Mouse (Mus musculus) cerebellum, adult 2 months (tissue): ENCODE results near the gene Lyrm7.

Experiments
- CTCF ChIP-seq: fragments of 200-500 bp; IDR thresholded peaks from 2 replicates; pipeline ENCODE4 v1.5.1; 2011; ENCODE audit warnings: low read depth, mild to moderate bottlenecking, control low read depth, low read length, moderate library complexity, borderline replicate concordance; ENCODE audit not compliant: insufficient read depth
- POLR2A ChIP-seq: fragments of 200-500 bp; IDR thresholded peaks from 2 replicates; pipeline ENCODE4 v1.6.1; 2011; ENCODE audit warnings: low read length, control low read depth, borderline replicate concordance; ENCODE audit not compliant: insufficient read depth

- no peak for TF ChIP-seq POLR2A
- no peak for TF ChIP-seq CTCF
Measured at GRCm38 (mm10) chr11:54867903-54868434, 7.3 kb upstream of the Lyrm7 start.
